Mouse (Mus musculus) lung, adult 2 months (tissue): Measurements from ENCODE around the gene Csnk1d.

Experiments
- CTCF ChIP-seq: fragments of 200-500 bp; IDR thresholded peaks from 2 replicates; pipeline ENCODE4 v1.5.1; 2011; ENCODE audit warnings: mild to moderate bottlenecking, low read length, control low read depth; ENCODE audit not compliant: insufficient read depth
- POLR2A ChIP-seq: fragments of 200-500 bp; IDR thresholded peaks from 2 replicates; pipeline ENCODE4 v1.6.1; 2011; ENCODE audit warnings: low read depth, mild to moderate bottlenecking, control low read depth, low read length, borderline replicate concordance; ENCODE audit errors: extremely low read depth

DNA sequence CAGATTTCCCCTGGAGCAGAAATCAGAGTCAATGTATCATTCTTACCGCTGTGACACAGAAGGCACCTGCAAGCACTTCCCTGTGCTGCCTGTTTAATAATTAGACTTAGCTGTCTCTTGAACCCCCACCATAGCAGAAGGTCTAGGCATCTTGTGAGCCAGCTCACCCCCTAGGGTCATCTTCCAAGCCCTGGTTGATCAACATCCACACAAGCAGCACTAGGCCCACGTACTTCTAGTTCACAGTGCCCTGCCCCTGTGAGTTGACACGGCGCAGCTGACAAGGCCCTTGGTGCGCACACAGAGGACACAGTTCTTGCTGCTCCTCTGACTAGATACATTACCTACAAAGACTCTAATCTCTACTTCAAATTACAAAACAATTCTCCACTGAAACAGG lies 21.4 kb downstream of the Csnk1d start:
- TF ChIP-seq CTCF = no peak
- TF ChIP-seq POLR2A = no peak
